Mouse (Mus musculus): Measurements from ENCODE around the gene Ppp1r12b. TPM values are rescaled to one million over a fixed set of nuclear protein-coding genes. Genes with fewer than 3 reads are reported as not detected.

Gene Ppp1r12b
- polyA plus RNA-seq, 1 experiment from 2014 or later, result 9.4 TPM

GRCm38 (mm10) chr1:134753751-134754630, 201.8 kb downstream of the Ppp1r12b start:
- H3K36me3 ChIP-seq (ENCODE audit: control insufficient read depth, insufficient read depth, low read length), result peaks cover 3% of the 10 kb centered on the region; the same call in 1 of the 2 replicates
- no peak for ATAC-seq
- no peak overlapping the region for H3K4me3 ChIP-seq (ENCODE audit: low read depth, low read length)
- DNase-seq (ENCODE audit: low spot score), result no peak
- no peak overlapping the region for H3K4me2 ChIP-seq (ENCODE audit: low read length)
- no peaks in the 10 kb centered on the region for H3K4me1 ChIP-seq (ENCODE audit: control insufficient read depth, insufficient read depth, low read length)
- WGBS, result 83% methylated on average over 13 of the region's 13 CpGs
- no peak overlapping the region for H3K9ac ChIP-seq (ENCODE audit: low read length)
- no peak overlapping the region for H3K27ac ChIP-seq (ENCODE audit: low read depth, low read length)
- no peaks in the 10 kb centered on the region for H3K27me3 ChIP-seq (replicated peaks; ENCODE audit: control insufficient read depth, insufficient read depth, low read length)
- no peaks in the 10 kb centered on the region for H3K9me3 ChIP-seq (replicated peaks; ENCODE audit: control insufficient read depth, low read length)

- H3K27ac ChIP-seq (ENCODE audit: low read depth, low read length), result no peak overlapping the region
- no peak overlapping the region for H3K9ac ChIP-seq (ENCODE audit: low read length)
- H3K9me3 ChIP-seq (replicated peaks; ENCODE audit: control insufficient read depth, low read length), result no peaks in the 10 kb centered on the region
- DNase-seq (ENCODE audit: low spot score), result no peak
- WGBS, result 76% methylated on average over 5 of the region's 5 CpGs
- no peak overlapping the region for H3K4me3 ChIP-seq (ENCODE audit: low read depth, low read length)
- no peak for ATAC-seq
- H3K27me3 ChIP-seq (replicated peaks; ENCODE audit: control insufficient read depth, insufficient read depth, low read length), result no peaks in the 10 kb centered on the region
- peaks cover 3% of the 10 kb centered on the region; the same call in 1 of the 2 replicates for H3K36me3 ChIP-seq (ENCODE audit: control insufficient read depth, insufficient read depth, low read length)
- no peaks in the 10 kb centered on the region for H3K4me1 ChIP-seq (ENCODE audit: control insufficient read depth, insufficient read depth, low read length)
- no peak overlapping the region for H3K4me2 ChIP-seq (ENCODE audit: low read length)
These were observed 203.3 kb downstream of the Ppp1r12b start for GRCm38 (mm10) chr1:134752447-134752846.

GRCm38 (mm10) chr1:134749889-134750288, 205.9 kb downstream of the Ppp1r12b start:
- H3K27ac ChIP-seq (ENCODE audit: low read depth, low read length), result no peak overlapping the region
- no peaks in the 10 kb centered on the region for H3K9me3 ChIP-seq (replicated peaks; ENCODE audit: control insufficient read depth, low read length)
- ATAC-seq, result no peak
- DNase-seq (ENCODE audit: low spot score), result peak; percentile 41
- no peaks in the 10 kb centered on the region; the same call in 1 of the 2 replicates for H3K36me3 ChIP-seq (ENCODE audit: control insufficient read depth, insufficient read depth, low read length)
- no peak overlapping the region for H3K9ac ChIP-seq (ENCODE audit: low read length)
- H3K27me3 ChIP-seq (replicated peaks; ENCODE audit: control insufficient read depth, insufficient read depth, low read length), result no peaks in the 10 kb centered on the region
- no peak overlapping the region for H3K4me2 ChIP-seq (ENCODE audit: low read length)
- no peak overlapping the region for H3K4me3 ChIP-seq (ENCODE audit: low read depth, low read length)
- H3K4me1 ChIP-seq (ENCODE audit: control insufficient read depth, insufficient read depth, low read length), result no peaks in the 10 kb centered on the region
- WGBS, result 84% methylated on average over 7 of the region's 7 CpGs

- no peaks in the 10 kb centered on the region for H3K27me3 ChIP-seq (replicated peaks; ENCODE audit: control insufficient read depth, insufficient read depth, low read length)
- no peak for ATAC-seq
- H3K27ac ChIP-seq (ENCODE audit: low read depth, low read length), result no peak overlapping the region
- H3K4me1 ChIP-seq (ENCODE audit: control insufficient read depth, insufficient read depth, low read length), result no peaks in the 10 kb centered on the region
- no peaks in the 10 kb centered on the region for H3K9me3 ChIP-seq (replicated peaks; ENCODE audit: control insufficient read depth, low read length)
- 16% methylated on average over 23 of the region's 23 CpGs for WGBS
- no peak overlapping the region for H3K4me2 ChIP-seq (ENCODE audit: low read length)
- H3K36me3 ChIP-seq (ENCODE audit: control insufficient read depth, insufficient read depth, low read length), result no peaks in the 10 kb centered on the region
- DNase-seq (ENCODE audit: low spot score), result no peak
- H3K9ac ChIP-seq (ENCODE audit: low read length), result no peak overlapping the region
- H3K4me3 ChIP-seq (ENCODE audit: low read depth, low read length), result no peak overlapping the region
These were observed 208.2 kb downstream of the Ppp1r12b start for GRCm38 (mm10) chr1:134747236-134748174.

GRCm38 (mm10) chr1:134745648-134746047, 210.1 kb downstream of the Ppp1r12b start:
- Histone ChIP-seq H3K4me1 (ENCODE audit: control insufficient read depth, insufficient read depth, low read length) (no peaks in the 10 kb centered on the region), H3K4me2 (ENCODE audit: low read length) (no peak overlapping the region), H3K9me3 (replicated peaks; ENCODE audit: control insufficient read depth, low read length) (no peaks in the 10 kb centered on the region), H3K9ac (ENCODE audit: low read length) (no peak overlapping the region), H3K36me3 (ENCODE audit: control insufficient read depth, insufficient read depth, low read length) (no peaks in the 10 kb centered on the region), H3K4me3 (ENCODE audit: low read depth, low read length) (no peak overlapping the region), H3K27ac (ENCODE audit: low read depth, low read length) (no peak overlapping the region), H3K27me3 (replicated peaks; ENCODE audit: control insufficient read depth, insufficient read depth, low read length) (no peaks in the 10 kb centered on the region)
- WGBS, result 52% methylated on average over 6 of the region's 6 CpGs
- ATAC-seq (no peak), DNase-seq (ENCODE audit: low spot score) (no peak)

GRCm38 (mm10) chr1:134741946-134742661, 213.6 kb downstream of the Ppp1r12b start:
- no peak for ATAC-seq
- Histone ChIP-seq H3K36me3 (ENCODE audit: control insufficient read depth, insufficient read depth, low read length) (no peaks in the 10 kb centered on the region), H3K27me3 (replicated peaks; ENCODE audit: control insufficient read depth, insufficient read depth, low read length) (no peaks in the 10 kb centered on the region), H3K4me3 (ENCODE audit: low read depth, low read length) (no peak overlapping the region), H3K9ac (ENCODE audit: low read length) (no peak overlapping the region), H3K27ac (ENCODE audit: low read depth, low read length) (no peak overlapping the region), H3K4me2 (ENCODE audit: low read length) (no peak overlapping the region), H3K9me3 (replicated peaks; ENCODE audit: control insufficient read depth, low read length) (no peaks in the 10 kb centered on the region), H3K4me1 (ENCODE audit: control insufficient read depth, insufficient read depth, low read length) (no peaks in the 10 kb centered on the region)
- no peak for DNase-seq (ENCODE audit: low spot score)
- 82% methylated on average over 7 of the region's 7 CpGs for WGBS

- WGBS, result 80% methylated on average over 6 of the region's 6 CpGs
- no peaks in the 10 kb centered on the region for H3K4me1 ChIP-seq (ENCODE audit: control insufficient read depth, insufficient read depth, low read length)
- H3K4me3 ChIP-seq (ENCODE audit: low read depth, low read length), result no peak overlapping the region
- no peak overlapping the region for H3K4me2 ChIP-seq (ENCODE audit: low read length)
- H3K27ac ChIP-seq (ENCODE audit: low read depth, low read length), result no peak overlapping the region
- H3K36me3 ChIP-seq (ENCODE audit: control insufficient read depth, insufficient read depth, low read length), result no peaks in the 10 kb centered on the region
- ATAC-seq (no peak), DNase-seq (ENCODE audit: low spot score) (no peak)
- no peaks in the 10 kb centered on the region for H3K9me3 ChIP-seq (replicated peaks; ENCODE audit: control insufficient read depth, low read length)
- no peaks in the 10 kb centered on the region for H3K27me3 ChIP-seq (replicated peaks; ENCODE audit: control insufficient read depth, insufficient read depth, low read length)
- H3K9ac ChIP-seq (ENCODE audit: low read length), result no peak overlapping the region
These were observed 214.3 kb downstream of the Ppp1r12b start for GRCm38 (mm10) chr1:134741433-134741832.

- WGBS, result 75% methylated on average over 9 of the region's 9 CpGs
- DNase-seq (ENCODE audit: low spot score), result no peak
These were observed 218.3 kb downstream of the Ppp1r12b start for GRCm38 (mm10) chr1:134737463-134737862.

More at GRCm38 (mm10) chr1:134737463-134737862, 218.3 kb downstream of the Ppp1r12b start:
- H3K4me1 ChIP-seq (ENCODE audit: control insufficient read depth, insufficient read depth, low read length), result no peaks in the 10 kb centered on the region
- ATAC-seq, result no peak
- no peak overlapping the region for H3K27ac ChIP-seq (ENCODE audit: low read depth, low read length)
- H3K9me3 ChIP-seq (replicated peaks; ENCODE audit: control insufficient read depth, low read length), result no peaks in the 10 kb centered on the region
- no peak overlapping the region for H3K4me3 ChIP-seq (ENCODE audit: low read depth, low read length)
- H3K27me3 ChIP-seq (replicated peaks; ENCODE audit: control insufficient read depth, insufficient read depth, low read length), result no peaks in the 10 kb centered on the region
- H3K4me2 ChIP-seq (ENCODE audit: low read length), result no peak overlapping the region
- no peak overlapping the region for H3K9ac ChIP-seq (ENCODE audit: low read length)
- no peaks in the 10 kb centered on the region for H3K36me3 ChIP-seq (ENCODE audit: control insufficient read depth, insufficient read depth, low read length)
